Mouse (Mus musculus) liver, embryonic 14.5 days (tissue): Measurements from ENCODE around the gene Sppl3.

ENCODE experiments used
- CTCF ChIP-seq: IDR thresholded peaks from 2 replicates; pipeline ENCODE4 v1.5.1; 2016; ENCODE audit warnings: antibody characterized with exemption, low read depth, control low read depth
- EP300 ChIP-seq: IDR thresholded peaks from 2 replicates; pipeline ENCODE4 v1.6.1; 2016; ENCODE audit warnings: antibody characterized with exemption, low read depth

GRCm38 (mm10) chr5:115069611-115070010, 58.7 kb downstream of the Sppl3 start:
- TF ChIP-seq EP300 (no peak), CTCF (no peak)
